Mouse (Mus musculus) thymus, adult 2 months (tissue): Measurements from ENCODE around the gene Fam214b. TPM values are rescaled to one million over a fixed set of nuclear protein-coding genes. Genes with fewer than 3 reads are reported as not detected.

Experiments used
- DNase-seq: peaks from one replicate; pipeline ENCODE4 v3.0.0; 2021
- H3K27ac ChIP-seq: fragments of 200-500 bp; 2 replicates; pipeline ENCODE4 v1.5.1; 2012; ENCODE audit warnings: low read length, control low read depth; ENCODE audit not compliant: control insufficient read depth, insufficient read depth
- H3K27me3 ChIP-seq: fragments of 200-500 bp; 2 replicates; pipeline ENCODE4 v1.6.1; 2012; ENCODE audit warnings: mild to moderate bottlenecking, low read length, moderate library complexity, mixed read lengths; ENCODE audit not compliant: control insufficient read depth, insufficient read depth
- H3K36me3 ChIP-seq: fragments of 200-500 bp; 2 replicates; pipeline ENCODE4 v1.6.1; 2012; ENCODE audit warnings: mild to moderate bottlenecking, low read length, moderate library complexity; ENCODE audit not compliant: control insufficient read depth, insufficient read depth
- H3K4me1 ChIP-seq: fragments of 200-500 bp; replicated peaks from 2 replicates; pipeline ENCODE4 v1.6.1; 2012; ENCODE audit warnings: low read length; ENCODE audit not compliant: control insufficient read depth, insufficient read depth
- H3K4me3 ChIP-seq: fragments of 200-500 bp; 2 replicates; pipeline ENCODE4 v1.5.1; 2012; ENCODE audit warnings: mild to moderate bottlenecking, low read length, control low read depth, moderate library complexity; ENCODE audit not compliant: control insufficient read depth, insufficient read depth
- CTCF ChIP-seq: fragments of 200-500 bp; IDR thresholded peaks from 2 replicates; pipeline ENCODE4 v1.5.1; 2012; ENCODE audit warnings: mild to moderate bottlenecking, control low read depth, low read length, moderate library complexity, borderline replicate concordance; ENCODE audit not compliant: control insufficient read depth, poor library complexity, insufficient read depth; ENCODE audit errors: extremely low read depth
- POLR2A ChIP-seq: fragments of 200-500 bp; IDR thresholded peaks from 2 replicates; pipeline ENCODE4 v1.6.1; 2012; ENCODE audit warnings: mild to moderate bottlenecking, low read length, control low read depth, moderate library complexity; ENCODE audit not compliant: control insufficient read depth, poor library complexity, insufficient read depth; ENCODE audit errors: extremely low read depth
- WGBS: fragments of 180-500 bp; shearing (Covaris S2); methylation state at CpG from one replicate; pipeline ENCODE4 v1.1.7; 2018; 5-methylcytosine and 5-hydroxymethylcytosine counted together
- polyA plus RNA-seq: library from polyadenylated mRNA; depleted of rRNA; stranded (reverse); fragments of >200 nt; gene quantifications from 2 replicates; pipeline ENCODE4 v1.2.3, GENCODE M21; 2012

Fam214b gene
- polyA plus RNA-seq, 1 experiment, result 9.8 TPM

GRCm38 (mm10) chr4:43065471-43065870 is 19.5 kb upstream of the Fam214b start:
- no peaks in the 10 kb centered on the region for H3K27me3 ChIP-seq
- WGBS, result 96% methylated on average over 4 of the region's 4 CpGs
- no peak overlapping the region for H3K4me3 ChIP-seq
- TF ChIP-seq CTCF (no peak), POLR2A (no peak)
- H3K27ac ChIP-seq, result no peak overlapping the region
- no peaks in the 10 kb centered on the region for H3K36me3 ChIP-seq
- H3K4me1 ChIP-seq, result no peaks in the 10 kb centered on the region
- no peak for DNase-seq

GRCm38 (mm10) chr4:43060286-43060685 is 14.3 kb upstream of the Fam214b start:
- no peaks in the 10 kb centered on the region for H3K36me3 ChIP-seq
- H3K4me1 ChIP-seq, result peaks cover 10% of the 10 kb centered on the region
- WGBS, result 80% methylated on average over 3 of the region's 3 CpGs
- H3K4me3 ChIP-seq, result no peak overlapping the region
- no peak overlapping the region for H3K27ac ChIP-seq
- DNase-seq, result no peak
- H3K27me3 ChIP-seq, result peaks cover 13% of the 10 kb centered on the region
- no peak for TF ChIP-seq CTCF
- no peak for TF ChIP-seq POLR2A

- H3K36me3 ChIP-seq, result no peaks in the 10 kb centered on the region
- H3K27me3 ChIP-seq, result peaks cover 13% of the 10 kb centered on the region
- H3K4me3 ChIP-seq, result no peak overlapping the region
- H3K4me1 ChIP-seq, result peaks cover 10% of the 10 kb centered on the region
- H3K27ac ChIP-seq, result no peak overlapping the region
- TF ChIP-seq POLR2A, result no peak
- WGBS, result 31% methylated on average over 3 of the region's 3 CpGs
- DNase-seq, result no peak
Observed at GRCm38 (mm10) chr4:43059697-43060096, 13.7 kb upstream of the Fam214b start.

- no peak within 1 kb of the TSS for H3K27ac ChIP-seq
- peak; percentile 52 for DNase-seq
- no peak for TF ChIP-seq CTCF
- WGBS, result 2% methylated on average over 87 of the region's 90 CpGs
- H3K4me3 ChIP-seq, result peak within 1 kb of the TSS; percentile 36
- peaks cover 10% of the 10 kb centered on the region for H3K4me1 ChIP-seq
- H3K36me3 ChIP-seq, result no peaks in the 10 kb centered on the region
- H3K27me3 ChIP-seq, result peaks cover 13% of the 10 kb centered on the region
Observed at GRCm38 (mm10) chr4:43058753-43059654, 13.0 kb upstream of the Fam214b start, which contains the start of gene Unc13b. Gene Unc13b (plus strand): TSS chr4:43058953.

GRCm38 (mm10) chr4:43058392-43058752 is 12.4 kb upstream of the Fam214b start:
- Histone ChIP-seq H3K27ac (no peak overlapping the region), H3K27me3 (peaks cover 13% of the 10 kb centered on the region), H3K4me1 (peaks cover 10% of the 10 kb centered on the region), H3K36me3 (no peaks in the 10 kb centered on the region), H3K4me3 (peak overlapping the region; percentile 36; the same call in 1 of the 2 replicates)
- no peak for TF ChIP-seq CTCF
- TF ChIP-seq POLR2A, result no peak
- WGBS, result 32% methylated on average over 8 of the region's 8 CpGs
- DNase-seq, result no peak

- Histone ChIP-seq H3K27me3 (peaks cover 13% of the 10 kb centered on the region), H3K36me3 (no peaks in the 10 kb centered on the region), H3K27ac (no peak overlapping the region), H3K4me3 (no peak overlapping the region), H3K4me1 (peaks cover 10% of the 10 kb centered on the region)
- 97% methylated on average over 5 of the region's 5 CpGs for WGBS
- DNase-seq, result no peak
- TF ChIP-seq POLR2A, result no peak
- no peak for TF ChIP-seq CTCF
Observed at GRCm38 (mm10) chr4:43057654-43058053, 11.6 kb upstream of the Fam214b start.
